Mouse (Mus musculus) adrenal gland, postnatal 25 days (tissue): ENCODE results near the gene Gm49450. TPM values are rescaled to one million over a fixed set of nuclear protein-coding genes. Genes with fewer than 3 reads are reported as not detected.
"Not testable (repeated sequence)": the region's sequence is repeated elsewhere in the genome, so short reads cannot be mapped to it uniquely, and the experiment has no call there.

Source experiments
- DNase-seq: peaks from one replicate; pipeline ENCODE4 v3.0.0; 2021; ENCODE audit warnings: mixed read lengths
- total RNA-seq: library from RNA; stranded (reverse); gene quantifications from 2 replicates; pipeline ENCODE4 v1.2.3, GENCODE M21; 2021

The Gm49450 gene
- total RNA-seq, 1 experiment from 2014 or later: not detected

DNA sequence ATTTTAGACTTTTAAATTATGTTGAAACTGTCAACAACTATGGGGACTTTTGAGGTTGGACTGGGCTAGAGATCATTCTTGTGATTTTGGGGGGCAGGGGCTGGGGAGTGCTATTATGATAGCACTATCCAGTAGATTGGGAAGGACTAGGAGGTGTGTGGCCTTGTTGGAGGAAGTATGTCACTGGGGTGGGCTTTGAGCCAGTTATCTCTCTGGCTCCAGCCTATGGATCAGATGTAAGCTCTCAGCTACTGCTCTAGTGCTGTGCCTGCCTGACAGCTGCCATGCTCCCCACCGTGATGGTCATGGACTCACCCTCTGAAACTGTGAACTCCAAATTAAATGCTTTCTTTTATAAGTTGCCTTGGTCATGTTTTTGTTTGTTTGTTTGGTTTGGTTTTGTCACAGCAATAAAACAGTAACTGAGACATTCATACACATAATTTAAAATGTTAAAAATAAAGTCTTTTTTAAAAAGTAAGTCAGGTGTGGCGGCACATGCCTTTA, 30.3 kb downstream of the Gm49450 start:
- DNase-seq: no peak

DNA sequence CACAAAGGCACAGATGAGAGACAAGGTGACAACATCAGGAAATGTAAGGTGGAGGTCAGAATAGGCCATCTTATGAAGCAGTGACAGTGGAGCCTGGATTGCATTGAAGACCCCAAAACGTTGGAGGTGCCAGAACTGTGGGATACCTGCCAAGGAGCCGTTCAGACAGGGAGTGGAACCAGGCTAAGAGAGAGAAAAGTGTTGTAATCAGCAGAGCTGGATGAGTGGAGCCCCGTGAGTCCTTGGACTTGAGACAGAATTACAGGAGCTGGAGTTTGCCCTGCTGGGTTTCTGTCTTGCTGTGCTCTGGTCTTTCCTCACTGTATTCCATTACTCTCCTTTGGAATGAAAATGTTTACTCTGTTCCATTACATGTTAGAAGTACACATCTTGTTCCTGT, 30.8 kb downstream of the Gm49450 start:
- DNase-seq: no peak

DNA sequence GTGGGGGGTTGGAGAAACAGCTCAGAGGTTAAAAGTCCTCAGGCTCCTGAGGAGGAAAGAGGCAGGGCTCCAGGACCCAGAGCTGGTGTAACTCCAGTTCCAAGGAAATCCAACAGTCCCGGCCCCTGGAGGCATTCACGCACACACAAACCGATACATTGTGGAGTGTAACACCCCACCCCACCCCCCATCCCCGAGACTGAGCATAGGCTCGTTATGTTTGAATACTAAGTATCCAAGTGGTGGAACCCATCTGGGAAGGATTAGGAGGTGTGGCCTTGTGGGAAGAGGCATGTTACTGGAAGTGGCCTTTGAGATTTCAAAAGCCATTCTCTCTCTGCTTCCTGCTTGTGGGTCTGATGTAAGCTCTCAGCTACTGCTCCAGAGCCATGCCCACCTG, 31.8 kb downstream of the Gm49450 start:
- no peak for DNase-seq

DNA sequence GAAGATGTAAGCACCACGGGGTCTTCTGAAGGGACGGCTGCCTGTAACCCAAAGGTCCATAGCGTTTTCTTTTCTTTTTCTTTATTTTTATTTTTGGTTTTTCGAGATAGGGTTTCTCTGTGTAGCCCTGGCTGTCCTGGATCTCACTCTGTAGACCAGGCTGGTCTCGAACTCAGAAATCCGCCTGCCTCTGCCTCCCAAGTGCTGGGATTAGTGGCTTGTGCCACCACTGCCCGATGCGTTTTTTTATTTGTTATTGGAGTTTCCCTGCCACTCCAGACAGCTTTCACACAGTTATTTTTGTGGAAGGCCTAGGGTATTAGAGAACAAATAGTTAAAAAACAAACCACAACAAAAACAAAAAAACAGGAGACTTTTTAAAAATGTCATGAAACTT, 34.9 kb downstream of the Gm49450 start:
- not testable (repeated sequence) for DNase-seq

- DNase-seq: peak; percentile 98
Measured at GRCm38 (mm10) chr15:98917538-98918498, 35.5 kb downstream of the Gm49450 start, which contains the start of gene Lmbr1l. TSS of gene Lmbr1l (minus strand) at chr15:98918231.

- no peak for DNase-seq
Measured at GRCm38 (mm10) chr15:98917091-98917490, 36.3 kb downstream of the Gm49450 start.

- no peak for DNase-seq
Measured at GRCm38 (mm10) chr15:98916016-98916415, 37.3 kb downstream of the Gm49450 start.

DNA sequence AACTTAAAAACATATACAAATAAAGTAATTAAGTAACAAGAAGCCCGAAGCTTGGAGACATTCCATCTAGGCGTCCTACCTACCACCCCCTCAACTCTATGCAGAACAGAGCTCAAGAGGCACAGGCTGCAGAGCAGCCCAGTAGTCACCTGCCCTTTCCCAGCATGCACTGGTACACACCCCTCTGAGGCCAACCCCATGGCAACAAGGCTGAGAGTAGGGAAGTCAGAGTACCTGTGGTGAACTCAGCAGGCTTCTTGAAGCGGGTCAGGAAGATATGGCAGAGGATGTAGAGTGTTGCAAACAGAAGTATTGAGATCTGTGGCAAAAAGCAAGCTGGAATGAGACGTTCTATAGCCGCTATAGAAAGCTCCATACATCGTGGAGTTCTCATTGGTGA, 38.4 kb downstream of the Gm49450 start:
- DNase-seq: no peak

DNA sequence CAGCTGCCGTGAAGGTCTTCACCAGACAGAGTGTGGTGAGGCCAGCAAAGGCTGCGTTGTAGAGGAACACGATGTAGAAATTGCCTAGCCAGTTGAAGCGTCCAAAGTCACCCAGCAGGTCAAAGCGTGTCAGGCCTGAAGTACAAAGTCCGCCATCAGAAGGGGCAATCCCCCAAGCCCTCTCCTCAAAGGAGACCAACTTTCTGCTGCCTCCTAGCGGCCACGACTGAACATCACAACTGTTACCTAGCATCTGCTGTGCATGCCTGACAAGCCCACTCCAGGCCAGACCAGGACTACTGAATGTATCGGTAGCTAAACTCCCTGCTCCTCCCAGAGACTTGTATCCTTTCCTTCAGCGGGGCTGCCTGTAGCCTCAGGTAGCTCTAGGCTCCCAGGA, 48.7 kb downstream of the Gm49450 start:
- DNase-seq: no peak

- no peak for DNase-seq
Measured at GRCm38 (mm10) chr15:98902600-98902999, 50.8 kb downstream of the Gm49450 start.

- DNase-seq: no peak
Measured at GRCm38 (mm10) chr15:98901530-98901929, 51.8 kb downstream of the Gm49450 start.

DNA sequence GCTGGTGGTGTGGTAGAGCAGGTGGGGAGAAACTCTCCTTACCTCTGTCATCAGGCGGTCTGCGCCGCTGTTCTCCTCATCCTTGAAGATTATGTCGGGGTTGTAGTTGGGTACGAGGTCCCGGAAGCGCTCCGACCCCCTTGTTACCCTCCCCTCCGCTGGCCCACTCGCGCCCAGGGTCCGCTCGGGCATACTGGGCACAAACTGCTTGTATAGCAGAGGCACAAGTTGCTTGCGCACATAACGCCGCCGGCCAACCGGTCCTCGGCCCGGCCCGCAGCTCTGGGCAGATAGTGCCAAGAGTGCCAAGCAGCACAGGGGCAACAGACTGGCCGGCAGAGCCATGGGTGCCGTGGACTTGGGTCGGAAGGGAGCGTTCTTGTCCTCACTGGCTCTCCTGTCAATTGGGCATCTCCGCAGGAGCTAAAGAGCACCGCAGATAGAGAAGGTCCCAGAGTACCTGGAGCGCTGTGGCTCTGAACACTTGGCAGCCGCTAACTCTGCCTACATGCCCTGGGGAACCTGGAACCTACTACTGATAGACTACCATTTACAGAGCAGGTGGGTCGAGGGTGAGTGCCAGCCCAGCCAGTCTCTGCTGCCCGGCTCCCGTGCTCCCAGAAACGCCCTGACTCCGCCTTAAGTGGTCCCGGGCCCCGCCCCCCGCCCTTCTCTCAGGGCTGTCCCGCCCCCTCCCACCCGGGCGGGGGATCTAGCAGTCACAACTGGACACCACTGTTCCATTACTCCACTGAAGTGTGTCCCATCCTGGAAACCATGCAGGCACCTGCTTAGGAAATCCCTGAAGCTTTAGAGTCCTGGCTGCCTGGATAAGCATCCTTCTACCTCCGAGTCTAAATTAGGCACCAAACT, 55.2 kb downstream of the Gm49450 start, which contains the start of gene Dhh:
Dhh (minus strand) TSS at position 613 of the 873 bp plus-strand sequence.
- DNase-seq: peak; percentile 46

DNA sequence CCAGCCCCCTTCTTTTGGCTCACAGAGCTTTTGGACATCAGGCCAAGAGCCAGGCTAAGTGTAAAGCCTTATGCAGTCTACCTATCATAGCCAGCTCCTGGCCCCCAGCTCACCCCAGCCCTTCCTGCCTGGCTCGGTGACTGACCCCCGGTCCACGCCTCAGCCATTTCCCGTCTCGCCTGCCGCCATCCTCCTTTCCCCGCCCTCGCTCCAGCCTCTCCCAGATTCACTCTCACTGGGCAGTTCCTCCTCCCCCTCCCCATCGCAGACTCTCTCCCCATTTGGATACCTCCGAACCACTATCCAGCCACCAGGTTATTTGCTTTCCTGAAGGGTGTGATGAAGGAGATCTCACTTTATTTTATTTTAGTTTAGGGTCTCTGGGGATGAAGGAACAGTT, 55.9 kb downstream of the Gm49450 start:
- DNase-seq: peak; percentile 33

GRCm38 (mm10) chr15:98895635-98896589, 57.4 kb downstream of the Gm49450 start:
- peak; percentile 67 for DNase-seq

GRCm38 (mm10) chr15:98894746-98895634, 58.4 kb downstream of the Gm49450 start:
- peak; percentile 29 for DNase-seq

DNA sequence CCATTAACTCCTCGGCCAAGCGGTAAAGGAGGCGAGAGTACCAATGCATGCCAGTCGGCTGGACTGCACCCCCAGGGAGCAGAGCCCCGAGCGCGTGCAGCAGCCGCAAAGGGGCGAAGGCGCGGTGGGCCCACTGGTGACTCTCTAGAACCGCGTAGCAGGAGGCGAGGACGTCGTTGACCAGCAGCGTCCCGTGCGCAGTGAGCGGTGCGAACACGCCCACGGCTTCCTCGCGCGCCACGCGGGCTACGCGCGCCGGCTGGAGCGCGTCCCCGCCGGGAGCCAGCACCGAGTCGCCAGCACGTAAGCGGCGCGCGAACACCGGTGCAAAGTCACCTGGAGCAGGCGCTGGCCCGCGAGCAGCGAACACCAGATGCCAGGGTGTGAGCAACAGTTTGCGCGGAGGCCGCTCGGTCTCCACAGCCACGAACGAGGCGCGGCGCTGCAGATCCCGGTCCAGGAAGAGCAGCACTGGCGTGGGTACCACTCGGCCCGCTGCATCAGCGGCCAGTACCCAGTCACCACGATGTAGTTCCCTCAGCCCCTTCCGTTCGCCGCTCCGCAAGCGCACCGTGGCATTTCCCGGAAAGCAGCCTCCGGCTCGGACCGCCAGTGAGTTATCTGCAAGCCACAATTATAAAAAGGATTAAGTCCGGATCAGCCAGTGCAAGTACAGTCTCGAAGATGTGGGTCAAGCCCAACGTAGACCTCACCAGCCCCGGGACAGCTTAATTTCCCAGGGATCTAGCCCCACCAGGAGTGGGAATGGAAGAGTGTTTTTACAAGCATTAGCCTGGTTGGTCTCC, 59.2 kb downstream of the Gm49450 start, which contains the start of gene Rhebl1:
Rhebl1 (minus strand) TSS at position 601 of the 806 bp plus-strand sequence.
- peak; percentile 63 for DNase-seq

DNA sequence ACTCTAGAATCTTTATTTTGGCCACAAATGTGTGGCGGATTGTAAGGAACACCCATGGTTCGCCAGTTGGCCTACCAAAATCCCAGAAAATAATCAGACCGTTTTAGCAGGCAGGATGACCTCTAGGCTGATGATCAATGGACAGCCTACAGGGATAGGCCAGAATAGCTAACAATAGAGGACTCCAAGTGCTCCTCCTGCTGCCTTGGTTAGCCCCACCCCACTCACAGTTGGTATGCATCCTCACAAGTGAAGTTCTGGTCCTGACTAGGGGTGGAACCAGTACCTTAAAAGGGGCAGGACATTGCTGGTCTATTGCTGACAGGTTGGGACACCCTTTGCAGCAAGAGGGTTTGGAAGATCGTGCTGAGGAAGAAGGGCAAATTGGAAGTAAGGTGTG, 60.3 kb downstream of the Gm49450 start:
- DNase-seq: no peak

DNA sequence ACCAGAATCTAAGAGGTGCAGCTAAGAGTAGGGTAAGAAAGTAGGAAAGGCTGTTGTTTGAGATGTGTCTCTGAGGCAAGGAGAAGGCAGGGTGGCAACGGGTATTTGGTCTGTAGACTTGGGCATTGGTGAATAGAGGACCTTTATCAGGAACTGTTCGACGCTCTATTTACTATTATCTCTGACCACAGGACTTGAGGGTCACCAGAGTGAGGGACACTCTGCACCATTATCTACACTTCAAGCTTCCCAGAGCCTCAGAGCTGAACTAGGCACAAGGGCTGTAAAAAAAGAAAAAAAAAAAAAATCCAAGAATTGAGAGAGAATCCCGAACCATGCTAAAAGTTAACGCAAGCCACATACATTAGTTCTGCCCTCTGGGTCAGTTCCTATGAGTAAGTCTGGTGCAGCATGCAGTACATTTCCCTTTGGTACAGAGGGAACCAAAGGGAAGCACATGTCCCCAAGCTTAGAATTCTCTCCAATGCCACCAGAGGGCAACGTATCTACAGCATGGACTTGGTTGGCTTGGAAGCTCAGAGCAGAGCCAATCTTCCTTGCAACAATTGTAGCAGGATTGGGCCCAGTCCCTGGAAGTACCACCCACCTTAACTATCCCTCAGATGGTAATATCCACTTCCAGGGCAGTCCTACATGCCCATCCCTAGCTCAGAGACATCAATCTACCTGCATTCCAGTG, 61.3 kb downstream of the Gm49450 start:
- DNase-seq: peak; percentile 36
